Mouse (Mus musculus) embryonic stem cell, embryonic (primary cell): ENCODE measurements around the gene Lrig3.

Experiments
- CTCF ChIA-PET, 4 experiments: fragments of 300-600 bp in 2 of 4; fragments of 350-600 bp in 2 of 4; sonication (Branson Sonifier 250); formaldehyde crosslinking; loops; one replicate each; lab custom pipeline; 2022; ENCODE audit warnings: inconsistent platforms in 2 of 4; lab: Charles Lee
- POLR2A ChIA-PET, 4 experiments: fragments of 300-600 bp in 2 of 4; fragments of 350-600 bp in 2 of 4; sonication (Branson Sonifier 250); formaldehyde crosslinking; loops; one replicate each; lab custom pipeline; 2022; ENCODE audit warnings: antibody characterized with exemption in 4 of 4, inconsistent platforms in 1 of 4; lab: Charles Lee

Gene Lrig3

DNA sequence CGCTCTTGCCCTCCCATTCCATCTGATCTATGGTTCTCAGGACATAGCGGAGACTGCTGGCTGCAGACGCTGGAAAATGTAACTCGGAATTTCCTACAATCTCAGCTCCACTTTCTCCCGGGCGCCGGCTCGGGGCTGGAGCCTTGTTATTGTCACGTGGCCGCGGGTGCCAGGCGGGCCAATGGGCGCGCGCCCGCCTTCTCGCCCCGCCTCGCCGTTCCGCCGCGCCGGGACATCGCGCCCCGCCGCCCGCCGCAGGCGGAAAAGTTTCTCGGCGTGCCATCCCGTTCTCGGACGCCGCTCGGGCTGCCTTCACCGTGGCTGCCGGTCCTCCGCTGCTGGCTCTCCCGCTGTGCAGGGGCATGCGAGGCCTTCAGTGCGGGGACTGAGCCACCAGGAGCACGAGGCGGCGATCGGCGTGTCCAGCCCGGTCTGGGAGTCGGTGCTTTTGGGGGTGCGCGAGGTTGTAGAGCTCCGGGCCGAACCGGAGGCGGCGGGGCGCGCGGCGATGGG, at the start of gene Lrig3:
Gene Lrig3 (plus strand): TSS at position 201 of the 513 bp plus-strand sequence.
- CTCF ChIA-PET: interaction anchor here in 1 of 4 experiments (1.2 kb wide), 1 partner anchor 26 kb away, joined by 3 read pairs; no protein-coding TSS in a partner anchor
- POLR2A ChIA-PET: interaction anchor here (0.5 to 3.1 kb wide), 9 partner anchors 13 to 160 kb away, joined by 3 to 13 read pairs (median 4); no protein-coding TSS in a partner anchor

DNA sequence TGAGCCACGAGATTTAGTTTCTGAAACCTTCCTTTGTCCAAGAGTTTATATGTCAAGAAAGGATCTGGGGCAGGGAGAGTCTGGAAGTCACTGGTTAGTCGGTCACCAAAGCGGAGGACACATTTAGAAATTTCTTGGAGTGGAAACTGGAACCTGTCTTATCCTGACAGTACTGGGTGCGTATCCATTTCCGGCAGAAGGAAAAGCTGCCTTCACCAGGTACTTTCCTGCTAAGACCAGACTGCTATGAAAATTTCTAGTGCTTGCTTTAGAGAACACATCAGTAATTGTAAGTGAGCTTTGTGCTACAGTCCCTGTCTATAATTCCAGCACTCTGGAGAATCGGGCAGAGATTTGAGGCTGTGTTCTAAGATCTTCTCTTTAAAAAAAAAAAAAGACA, 49.2 kb upstream of the Lrig3 start:
- POLR2A ChIA-PET: interaction anchor here (0.6 to 1.5 kb wide), 7 partner anchors 21 to 103 kb away, joined by 3 to 5 read pairs (median 3); no protein-coding TSS in a partner anchor
- CTCF ChIA-PET: interaction anchor here in 2 of 4 experiments (0.6 to 0.7 kb wide), 3 partner anchors 23 to 953 kb away, joined by 3 to 5 read pairs (median 4); no protein-coding TSS in a partner anchor

DNA sequence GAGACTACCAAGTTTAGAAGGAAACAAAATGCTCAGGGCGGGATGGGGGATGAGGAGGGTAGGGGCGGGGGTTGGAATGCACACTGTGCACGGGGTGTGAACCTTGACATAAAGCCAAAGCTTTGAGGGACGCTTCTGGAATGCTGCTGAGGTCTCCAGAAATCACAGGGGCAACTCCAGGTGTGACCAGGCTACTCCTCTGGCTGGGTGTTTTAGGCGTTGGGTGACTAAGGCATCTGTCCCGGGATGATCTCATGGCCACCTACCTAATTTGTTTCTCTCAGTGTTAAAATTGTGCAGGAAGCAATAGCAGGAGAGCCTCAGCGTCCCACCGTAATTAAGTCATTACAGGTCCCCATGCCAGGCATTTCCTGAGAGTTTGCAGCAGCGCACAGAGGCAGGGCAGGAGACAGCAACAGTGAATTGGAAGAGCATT, 48.5 kb upstream of the Lrig3 start:
- ChIA-PET POLR2A (interaction anchor here (0.6 to 1.5 kb wide), 8 partner anchors 21 to 102 kb away, joined by 3 to 5 read pairs (median 3); no protein-coding TSS in a partner anchor), CTCF (interaction anchor here in 2 of 4 experiments (0.6 to 0.7 kb wide), 3 partner anchors 23 to 952 kb away, joined by 3 to 5 read pairs (median 4); no protein-coding TSS in a partner anchor)

DNA sequence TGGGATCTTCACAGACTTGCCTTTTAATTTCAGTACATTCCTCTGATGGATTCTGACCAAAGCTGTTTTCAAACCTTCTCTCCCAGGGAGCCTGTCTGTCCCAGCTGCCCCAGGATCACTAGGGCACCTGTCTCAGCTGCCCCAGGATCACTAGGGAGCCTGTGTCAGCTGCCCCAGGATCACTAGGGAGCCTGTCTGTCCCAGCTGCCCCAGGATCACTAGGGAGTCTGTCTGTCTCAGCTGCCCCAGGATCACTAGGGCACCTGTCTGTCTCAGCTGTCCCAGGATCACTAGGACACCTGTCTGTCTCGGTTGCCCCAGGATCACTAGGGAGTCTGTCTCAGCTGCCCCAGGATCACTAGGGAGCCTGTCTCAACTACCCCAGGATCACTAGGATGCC, 47.0 kb upstream of the Lrig3 start:
- CTCF ChIA-PET: no interaction called here
- POLR2A ChIA-PET: interaction anchor here in 1 of 4 experiments (1.4 kb wide), 1 partner anchor 47 kb away, joined by 3 read pairs; the partner anchor contains the start of gene Lrig3

DNA sequence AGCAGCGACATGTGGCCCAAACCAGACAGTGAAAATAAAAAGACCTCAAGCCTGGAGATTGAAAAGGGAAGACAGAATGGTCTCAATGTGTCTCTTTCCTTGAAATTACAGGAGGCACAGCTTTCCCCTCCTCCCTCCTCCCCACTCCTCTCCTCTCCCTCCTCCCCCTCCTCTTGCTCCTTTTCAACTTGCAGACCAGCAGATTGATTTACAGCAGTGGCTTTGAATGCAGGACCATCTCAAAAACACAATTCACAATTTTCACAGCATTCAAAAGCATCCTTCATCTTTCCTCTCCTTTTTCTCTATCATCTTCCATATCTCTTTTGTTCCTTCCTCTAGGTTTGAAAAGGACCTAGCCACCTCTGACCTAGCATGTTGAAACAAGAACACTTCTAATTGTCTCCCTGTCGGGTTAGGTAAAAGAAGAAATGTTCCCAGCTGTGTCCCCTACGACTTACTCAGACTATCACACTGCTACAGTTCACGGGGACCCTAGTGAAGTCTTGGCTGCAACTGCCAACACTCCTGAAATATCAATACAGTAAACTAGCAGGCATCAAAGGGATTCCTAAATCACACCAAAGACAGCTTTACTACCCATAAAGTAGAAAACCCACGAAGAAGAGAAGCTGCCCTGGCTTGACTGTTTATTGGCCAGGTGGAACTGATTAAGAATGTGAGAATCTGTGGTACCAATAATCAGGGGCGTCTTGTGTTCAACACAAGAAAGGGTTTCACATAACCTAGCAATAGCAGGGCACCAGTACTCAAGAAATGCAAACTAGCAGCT, 44.1 kb upstream of the Lrig3 start:
- CTCF ChIA-PET: no interaction called here
- POLR2A ChIA-PET: no interaction called here

DNA sequence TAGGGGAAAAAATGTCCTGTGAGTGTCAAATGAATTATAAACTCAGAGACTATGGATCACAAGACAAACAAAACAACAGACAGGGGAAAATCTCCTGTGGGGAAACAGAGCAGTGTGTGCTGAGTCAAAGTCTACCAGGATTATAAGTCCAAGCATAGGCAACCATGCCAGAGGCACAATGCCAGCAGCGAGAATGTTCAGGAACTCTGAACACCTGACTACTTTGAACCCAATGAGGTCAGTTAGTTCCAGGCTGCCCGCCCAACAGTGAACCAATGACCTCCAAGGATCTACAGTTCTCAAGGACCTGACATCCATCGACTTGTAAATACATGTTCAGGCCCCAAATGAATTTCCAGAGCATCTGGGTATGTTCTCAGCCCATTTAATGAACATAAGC, 36.0 kb upstream of the Lrig3 start:
- POLR2A ChIA-PET: no interaction called here
- CTCF ChIA-PET: no interaction called here

DNA sequence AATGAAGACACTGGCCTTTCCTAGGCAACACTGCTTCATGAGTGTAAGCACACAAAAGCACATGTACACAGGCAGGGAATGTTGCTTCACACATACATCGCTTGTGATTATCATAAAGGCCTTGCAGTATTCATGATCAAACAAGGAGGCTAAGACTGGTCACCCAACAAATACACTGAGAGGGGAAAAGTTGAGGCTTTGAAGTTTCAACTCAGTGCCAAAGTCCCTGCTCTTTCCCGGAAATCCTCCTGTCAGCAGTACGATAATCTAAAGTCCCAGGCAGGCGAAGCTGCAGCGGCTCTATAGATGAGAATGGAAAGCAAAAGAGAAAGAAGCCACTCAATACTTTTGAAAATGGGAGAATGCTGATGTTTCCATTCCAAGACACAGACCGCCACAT, 32.6 kb upstream of the Lrig3 start:
- POLR2A ChIA-PET: interaction anchor here in 1 of 4 experiments (1.1 kb wide), 1 partner anchor 9 kb away, joined by 4 read pairs; no protein-coding TSS in a partner anchor

DNA sequence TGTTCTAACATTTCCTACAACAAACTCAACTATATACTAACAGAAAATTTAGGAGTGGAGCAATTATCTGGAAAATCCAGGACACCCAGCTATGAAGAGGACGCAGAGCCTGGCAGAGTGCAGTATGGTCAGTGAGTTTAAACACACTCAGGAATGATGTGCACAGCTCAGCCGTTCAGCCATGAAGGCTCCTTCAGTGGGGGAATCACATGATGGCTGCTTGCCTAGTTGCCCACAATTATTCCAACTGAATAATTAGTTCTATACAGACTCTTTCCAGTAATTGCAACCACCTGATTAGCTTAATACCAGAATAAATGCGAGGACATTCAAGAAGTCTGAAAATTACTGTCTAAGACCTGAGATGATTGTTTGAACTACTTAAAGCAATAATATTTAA, 31.9 kb upstream of the Lrig3 start:
- ChIA-PET POLR2A (interaction anchor here in 1 of 4 experiments (1.4 kb wide), 1 partner anchor 19 kb away, joined by 4 read pairs; no protein-coding TSS in a partner anchor), CTCF (interaction anchor here in 1 of 4 experiments (0.6 kb wide), 1 partner anchor 221 kb away, joined by 3 read pairs; no protein-coding TSS in a partner anchor)

More for the DNA sequence above, 32.6 kb upstream of the Lrig3 start:
- CTCF ChIA-PET: no interaction called here

DNA sequence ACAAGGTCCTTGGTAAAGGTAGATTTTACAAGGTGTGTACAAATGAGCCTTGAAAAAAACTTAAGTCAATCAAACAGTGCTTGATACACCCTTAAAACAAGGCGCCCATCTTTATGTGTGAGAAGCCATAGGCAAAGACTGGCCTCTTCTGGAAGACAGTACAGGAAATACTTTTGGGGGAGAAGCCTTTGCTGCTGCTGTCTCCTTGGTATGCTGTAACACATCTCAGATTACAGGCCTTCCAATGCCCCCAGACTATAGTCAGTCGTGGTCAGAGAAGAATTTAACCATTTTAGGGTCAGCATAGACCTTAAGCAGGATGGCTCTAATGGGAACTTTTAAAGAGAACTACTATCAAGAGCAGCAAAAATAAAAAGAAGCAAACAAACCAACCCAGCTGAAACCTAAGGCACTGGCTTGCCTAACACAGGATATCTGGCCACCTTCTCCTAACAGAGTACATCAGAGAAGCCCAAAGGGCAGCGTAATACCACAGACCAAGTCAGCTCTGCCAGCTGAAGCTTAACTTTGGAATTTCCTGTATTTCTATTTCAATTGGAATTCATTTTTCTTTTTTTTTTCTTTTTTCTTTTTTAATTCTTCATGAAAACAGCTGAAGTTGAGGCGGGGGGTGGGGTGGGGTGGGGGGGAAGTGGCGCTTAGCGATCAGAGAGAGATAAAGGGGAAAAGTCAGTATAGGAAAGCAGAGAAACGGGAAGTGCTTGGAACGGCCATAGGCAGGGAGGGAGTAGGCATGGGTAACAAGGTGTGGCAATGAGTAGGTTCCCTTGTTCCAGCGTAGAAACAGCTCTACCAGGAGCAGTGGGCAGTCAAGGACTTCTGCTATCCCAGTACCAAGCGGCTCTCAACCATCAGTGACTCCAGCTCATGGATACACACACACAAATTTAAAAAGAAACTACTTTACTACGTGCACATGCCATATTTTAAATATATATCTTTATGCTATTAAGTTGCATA, 28.2 kb upstream of the Lrig3 start:
- ChIA-PET CTCF (no interaction called here), POLR2A (interaction anchor here in 2 of 4 experiments (0.6 to 1.2 kb wide), 4 partner anchors 9 to 681 kb away, joined by 3 read pairs; no protein-coding TSS in a partner anchor)

DNA sequence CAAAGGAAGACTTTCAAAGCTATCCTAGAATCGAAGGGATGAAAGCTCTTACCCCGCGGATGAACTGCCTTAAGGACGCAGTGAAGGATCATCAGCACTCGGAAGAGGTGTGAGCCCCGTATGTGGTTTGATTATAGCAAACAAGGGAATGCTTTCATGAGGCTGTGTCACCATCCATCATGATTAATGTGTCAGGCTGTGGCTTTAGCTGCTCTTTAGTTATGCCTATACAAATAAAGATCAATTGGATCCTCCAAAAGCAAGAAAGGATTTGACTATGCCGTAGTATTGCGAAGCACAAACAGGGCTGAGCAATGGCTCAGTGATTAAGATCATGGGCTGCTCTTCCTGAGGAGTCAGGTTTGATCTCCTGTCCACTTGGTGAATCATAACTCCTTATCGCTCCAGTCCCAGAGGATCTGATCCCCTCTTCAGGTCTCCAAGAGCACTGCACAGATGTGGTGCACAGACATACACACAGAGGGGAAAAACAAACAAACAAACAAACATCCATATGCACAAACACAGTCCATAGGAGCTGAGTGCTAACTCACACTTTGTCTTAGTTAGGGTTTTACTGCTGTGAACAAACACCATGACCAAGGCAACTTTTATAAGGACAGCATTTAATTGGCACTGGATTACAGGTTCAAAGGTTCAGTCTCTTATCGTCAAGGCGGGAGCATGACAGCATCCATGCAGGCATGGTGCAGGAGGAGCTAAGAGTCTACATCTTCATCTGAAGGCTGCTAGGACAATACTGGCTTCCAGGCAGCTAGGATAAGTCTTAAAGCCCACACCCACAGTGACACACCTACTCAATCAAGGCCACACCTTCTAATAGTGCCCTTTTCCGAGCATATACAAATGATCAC, 27.2 kb upstream of the Lrig3 start:
- ChIA-PET CTCF (interaction anchor here in 1 of 4 experiments (0.5 kb wide), 1 partner anchor 981 kb away, joined by 8 read pairs; no protein-coding TSS in a partner anchor), POLR2A (interaction anchor here in 3 of 4 experiments (1.1 to 2.5 kb wide), 8 partner anchors 8 to 137 kb away, joined by 3 to 9 read pairs (median 4); partner anchors contain the start of gene Lrig3 (in 1 of the 3))

DNA sequence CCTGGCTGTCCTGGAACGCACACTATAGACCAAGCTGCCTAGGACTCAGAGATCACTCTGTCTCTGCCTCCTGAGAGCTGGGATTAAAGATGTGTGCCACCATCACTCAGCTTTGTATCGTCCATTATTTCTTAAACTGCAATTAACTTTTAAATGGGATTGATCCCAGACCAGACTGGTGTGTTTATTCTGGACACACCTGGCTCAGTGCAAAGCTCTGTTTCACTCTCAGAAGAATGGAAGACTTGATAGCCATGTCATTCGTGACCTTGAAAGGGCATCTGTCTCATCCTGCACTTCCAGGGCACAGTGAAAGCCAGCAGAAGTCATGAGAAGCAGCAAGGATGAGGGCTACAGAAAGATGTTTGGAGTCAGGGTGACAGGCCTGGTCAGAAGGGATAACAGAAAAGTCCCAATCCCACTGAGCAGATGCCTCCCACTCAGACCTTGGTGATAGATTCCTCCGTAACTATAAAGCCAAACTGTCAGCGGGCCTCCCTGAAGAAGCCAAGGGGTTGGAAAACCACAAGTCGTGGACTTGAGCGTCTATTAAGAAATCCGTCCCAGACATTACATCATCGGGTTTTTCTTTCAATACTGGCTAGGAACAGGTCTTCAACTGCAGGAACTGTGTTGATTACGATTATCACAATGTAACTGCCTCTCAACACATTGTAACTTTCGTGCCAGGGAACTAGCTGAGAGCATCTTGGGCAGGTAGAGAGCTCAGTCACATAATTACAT, 25.5 kb upstream of the Lrig3 start:
- ChIA-PET CTCF (interaction anchor here in 1 of 4 experiments (0.6 to 0.9 kb wide), 2 partner anchors 23 to 26 kb away, joined by 3 read pairs; partner anchors contain the start of gene Lrig3), POLR2A (interaction anchor here (0.7 to 2.9 kb wide), 18 partner anchors 8 to 995 kb away, joined by 3 to 13 read pairs (median 4); partner anchors contain the start of gene Lrig3 (in 2 of the 4))

DNA sequence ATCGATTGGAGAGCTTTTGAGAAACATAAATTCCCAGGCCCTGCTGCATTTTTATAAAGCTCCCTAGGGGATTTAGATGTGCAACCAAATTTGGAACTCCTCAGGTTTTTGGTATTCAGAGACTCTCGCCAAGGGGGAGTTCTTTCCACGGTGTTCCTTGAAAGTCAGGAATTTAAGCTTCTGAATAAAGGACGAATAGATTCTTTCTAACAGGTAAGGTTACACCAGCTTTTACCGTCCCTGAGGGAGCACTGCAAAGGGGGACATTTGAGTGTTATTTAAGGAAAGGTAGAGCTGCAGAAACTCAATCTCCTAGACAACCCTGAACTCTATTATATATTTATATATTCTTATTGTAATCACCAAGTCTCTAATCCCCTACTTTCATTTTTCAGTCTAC, 22.9 kb upstream of the Lrig3 start:
- ChIA-PET POLR2A (interaction anchor here in 2 of 4 experiments (0.7 to 1.1 kb wide), 3 partner anchors 16 to 36 kb away, joined by 3 to 6 read pairs (median 3); no protein-coding TSS in a partner anchor), CTCF (interaction anchor here in 2 of 4 experiments (0.6 to 1.8 kb wide), 5 partner anchors 52 to 1130 kb away, joined by 3 to 10 read pairs (median 3); no protein-coding TSS in a partner anchor)

DNA sequence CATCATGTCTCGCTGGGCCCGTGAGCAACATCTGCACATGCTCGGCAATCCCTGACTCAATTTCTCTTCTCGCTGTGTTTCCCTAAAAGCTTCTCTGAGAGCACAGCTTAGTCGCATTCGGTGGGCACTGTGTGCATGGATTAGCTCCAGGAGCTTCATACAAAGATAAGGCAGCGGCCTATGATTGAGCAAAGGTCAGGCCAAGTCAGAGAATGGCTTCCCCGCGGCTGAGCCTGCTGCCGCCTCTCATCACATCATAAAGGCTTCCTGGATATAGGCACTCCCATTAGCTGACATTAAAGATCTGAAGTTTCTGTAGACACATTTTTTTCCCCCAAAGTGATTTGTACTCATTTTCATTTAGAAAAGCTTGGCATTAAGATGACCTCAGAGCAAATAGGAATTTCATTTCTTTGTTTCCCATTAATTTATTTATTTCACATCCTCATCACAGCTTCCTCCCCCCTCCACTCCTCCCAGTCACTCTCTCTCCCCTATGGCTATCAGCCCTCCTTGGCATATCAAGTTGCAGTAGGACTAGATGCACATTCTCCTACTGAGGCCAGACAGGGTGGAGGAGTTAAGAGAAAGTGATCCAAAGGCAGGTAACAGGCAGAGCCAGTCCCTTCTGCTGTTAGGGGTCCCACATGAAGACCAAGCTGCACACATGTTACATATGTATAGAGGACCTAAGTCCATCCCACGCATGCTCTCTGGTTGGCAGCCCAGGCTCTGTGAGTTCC, 21.0 kb upstream of the Lrig3 start:
- ChIA-PET POLR2A (interaction anchor here in 1 of 4 experiments (0.7 to 1.2 kb wide), 3 partner anchors 13 to 144 kb away, joined by 3 to 4 read pairs (median 3); no protein-coding TSS in a partner anchor), CTCF (no interaction called here)

DNA sequence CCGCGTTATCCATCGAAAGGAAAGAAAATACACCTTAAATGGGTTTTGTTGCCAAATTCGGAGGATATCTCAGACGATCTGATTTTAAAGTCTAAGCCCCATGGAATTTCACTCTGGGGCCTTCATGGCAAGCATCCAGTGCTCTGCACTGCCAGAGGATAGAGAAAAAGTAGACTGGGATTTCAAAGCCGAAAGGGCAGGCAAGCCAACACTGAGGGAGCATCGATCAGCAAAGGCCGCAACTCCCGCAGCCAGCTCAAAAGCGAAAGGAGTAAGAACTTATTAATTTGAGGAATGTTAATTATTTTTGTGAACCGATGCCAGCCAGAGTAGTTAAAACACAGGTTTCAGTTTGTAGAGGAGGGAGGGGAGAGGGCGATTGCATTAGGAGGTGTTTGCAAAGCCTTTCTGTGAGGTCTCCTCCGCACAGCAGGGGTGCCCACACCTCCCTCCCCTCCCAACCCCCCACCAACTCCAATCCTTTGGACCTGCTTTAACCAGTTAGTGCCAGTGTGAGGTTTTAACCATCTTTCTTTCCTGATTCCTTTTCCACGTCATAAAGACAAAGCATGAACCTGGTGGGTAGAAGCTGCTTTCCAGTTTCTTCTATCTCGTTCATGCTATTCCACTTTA, 17.0 kb upstream of the Lrig3 start:
- CTCF ChIA-PET: interaction anchor here in 1 of 4 experiments (0.7 kb wide), 1 partner anchor 39 kb away, joined by 3 read pairs; no protein-coding TSS in a partner anchor
- POLR2A ChIA-PET: interaction anchor here in 2 of 4 experiments (0.7 to 3.3 kb wide), 6 partner anchors 9 to 49 kb away, joined by 3 to 8 read pairs (median 4); partner anchors contain the start of gene Lrig3 (in 1 of the 2)
